Mouse (Mus musculus) erythroblast, embryonic 14.5 days (primary cell): ENCODE data around the gene Gm28539.

ENCODE experiments used
- GATA1 ChIP-seq: IDR thresholded peaks from 2 replicates; pipeline ENCODE4 v1.6.1; 2012; ENCODE audit warnings: low read length, inconsistent platforms, mixed read lengths
- TAL1 ChIP-seq: IDR thresholded peaks from 3 replicates; pipeline ENCODE4 v1.6.1; 2012; ENCODE audit warnings: low read length, inconsistent platforms, mixed read lengths

- no peak for TF ChIP-seq GATA1
- no peak for TF ChIP-seq TAL1
Observed at GRCm38 (mm10) chr16:18812385-18812910, 23.9 kb upstream of the Gm28539 start.
